14 mouse cellular contexts compared by ENCODE assay signal in the genomic region with DNA sequence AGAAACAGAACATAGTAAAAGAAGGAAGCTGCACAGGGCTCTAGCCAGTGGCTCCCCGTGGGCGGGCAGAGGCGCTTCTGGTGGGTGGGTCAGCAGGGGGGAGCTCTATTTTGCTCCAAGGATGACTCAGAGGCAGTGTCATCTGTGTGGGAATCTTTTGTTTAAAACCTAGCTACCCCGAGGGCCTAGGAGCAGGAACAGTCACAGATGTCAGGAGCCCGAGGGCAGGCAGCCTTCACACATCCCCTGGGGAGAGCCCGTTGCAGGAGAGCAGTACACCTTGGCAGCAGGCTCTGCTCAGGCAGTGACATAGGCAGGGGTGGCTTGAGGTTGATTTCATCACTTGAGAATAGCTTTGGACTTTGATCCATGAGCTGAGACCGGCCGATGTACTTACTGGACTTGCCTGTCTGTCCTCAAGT. TPM values are rescaled to one million over a fixed set of nuclear protein-coding genes. Genes with fewer than 3 reads are reported as not detected.
DNase-seq lines count a peak whose midpoint lies in the region; ATAC-seq and TF ChIP-seq lines count a peak whose summit lies in the region.
"Had no signal": no experiment of that assay in that cellular context is flagged by ENCODE, and none has a peak within 500 bp of the region (broad histone marks: within the 10 kb centered on the region; RNA-seq: fewer than 3 reads in every experiment).

No protein-coding gene starts in this region.

- H3K36me3 ChIP-seq in liver, postnatal 0 days (replicated peaks; ENCODE audit: insufficient read depth, low read length) = no peaks in the 10 kb centered on the region
- no peaks in the 10 kb centered on the region for H3K36me3 ChIP-seq in liver, embryonic 11.5 days (ENCODE audit: control insufficient read depth, insufficient read depth, low read length)
- H3K36me3 ChIP-seq: embryonic facial prominence, embryonic 13.5 days; hindbrain, embryonic 10.5 days; limb, embryonic 12.5 days had no signal

- H3K9me3 ChIP-seq in liver, postnatal 0 days (ENCODE audit: low read length) = no peaks in the 10 kb centered on the region
- H3K9me3 ChIP-seq in liver, embryonic 11.5 days (ENCODE audit: control insufficient read depth, low read length) = no peaks in the 10 kb centered on the region
- H3K9me3 ChIP-seq: embryonic facial prominence, embryonic 13.5 days; hindbrain, embryonic 10.5 days; limb, embryonic 12.5 days had no signal

- no peak for TF ChIP-seq EP300 in liver, postnatal 0 days (IDR thresholded peaks at IDR 0.05; ENCODE audit: low read depth)

- no peak overlapping the region for H3K4me3 ChIP-seq in liver, postnatal 0 days (ENCODE audit: low read depth, low read length)
- H3K4me3 ChIP-seq in liver, embryonic 11.5 days (ENCODE audit: low read depth, low read length) = no peak overlapping the region
- H3K4me3 ChIP-seq: embryonic facial prominence, embryonic 13.5 days; hindbrain, embryonic 10.5 days; limb, embryonic 12.5 days had no signal

- H3K27ac ChIP-seq in liver, postnatal 0 days (ENCODE audit: low read depth) = no peak overlapping the region
- H3K27ac ChIP-seq in liver, embryonic 11.5 days (ENCODE audit: low read depth, low read length) = no peak overlapping the region
- H3K27ac ChIP-seq: embryonic facial prominence, embryonic 13.5 days; hindbrain, embryonic 10.5 days; limb, embryonic 12.5 days had no signal

- H3K4me2 ChIP-seq in liver, postnatal 0 days (ENCODE audit: low read depth, low read length) = no peak overlapping the region
- H3K4me2 ChIP-seq in liver, embryonic 11.5 days = no peak overlapping the region
- H3K4me2 ChIP-seq: embryonic facial prominence, embryonic 13.5 days; limb, embryonic 12.5 days had no signal

- WGBS in liver, postnatal 0 days (ENCODE audit: insufficient replicate concordance) = 27% methylated on average over 8 of the region's 8 CpGs
- WGBS in liver, embryonic 11.5 days = 44% methylated on average over 8 of the region's 8 CpGs

- H3K9ac ChIP-seq in liver, postnatal 0 days (replicated peaks) = no peak overlapping the region
- no peak overlapping the region for H3K9ac ChIP-seq in liver, embryonic 11.5 days (ENCODE audit: low read depth, low read length)
- H3K9ac ChIP-seq: embryonic facial prominence, embryonic 13.5 days; forebrain, postnatal 0 days; limb, embryonic 12.5 days had no signal

- H3K4me1 ChIP-seq in liver, postnatal 0 days (ENCODE audit: insufficient read depth) = peaks cover 7% of the 10 kb centered on the region
- no peaks in the 10 kb centered on the region for H3K4me1 ChIP-seq in liver, embryonic 11.5 days (replicated peaks; ENCODE audit: control insufficient read depth, insufficient read depth, low read length)
- H3K4me1 ChIP-seq: embryonic facial prominence, embryonic 13.5 days; limb, embryonic 12.5 days had no signal

- H3K27me3 ChIP-seq in liver, postnatal 0 days (ENCODE audit: insufficient read depth, low read length) = no peaks in the 10 kb centered on the region
- H3K27me3 ChIP-seq in liver, embryonic 11.5 days (replicated peaks; ENCODE audit: control insufficient read depth, insufficient read depth, low read length) = no peaks in the 10 kb centered on the region
- H3K27me3 ChIP-seq: embryonic facial prominence, embryonic 13.5 days; limb, embryonic 12.5 days had no signal

- no peak for DNase-seq in liver, postnatal 0 days
- no peak for DNase-seq in liver, embryonic 11.5 days (ENCODE audit: low spot score)
- DNase-seq in MN1 (ENCODE audit: low spot score) = peak; percentile 67
- DNase-seq in kidney, postnatal 4 days = peak; percentile 13 to 28
- DNase-seq in layer of hippocampus, adult 9-10 months (ENCODE audit: low spot score) = no peak
- no peak for DNase-seq in c-Kit-positive CD71-positive TER-119-positive erythroid progenitor cells, embryonic 14.5 days (ENCODE audit: low spot score)
- DNase-seq in adrenal gland, postnatal 36 days = no peak
- DNase-seq: cerebellum, postnatal 10 days; forebrain, postnatal 0 days; layer of hippocampus, adult 9-11 months had no signal

- no peak for TF ChIP-seq CTCF in liver, postnatal 0 days (IDR thresholded peaks at IDR 0.05; ENCODE audit: low read depth)

- peak; percentile 71 for ATAC-seq in liver, postnatal 0 days
- ATAC-seq in liver, embryonic 11.5 days (replicated peaks; ENCODE audit: low FRiP score) = no peak
- ATAC-seq in common myeloid progenitor, adult 5-6 weeks (replicated peaks; ENCODE audit: low read depth, poor library complexity, severe bottlenecking) = peak; percentile 62
- ATAC-seq: forebrain, postnatal 0 days had no signal

RNA-seq across cellular contexts. Expression of gene Abhd5, which starts 13.9 kb away (rescaled TPM):
- 22.3 and 25.4 TPM in 2 replicates for polyA plus RNA-seq in liver, postnatal 0 days (2015; fragmentation: Nextera tagmentation; extraction: Ambion mirVana)
- polyA plus RNA-seq in liver, embryonic 11.5 days (2014; fragmentation: Nextera tagmentation; extraction: Ambion mirVana) = 22.1 and 24.2 TPM in 2 replicates
- 14.4 and 35.6 TPM in 2 replicates for total RNA-seq in common myeloid progenitor, adult 5-6 weeks (2017)
- total RNA-seq in adrenal gland, postnatal 36 days (2021) = 100 to 1,000 TPM in 1 of 2 experiments, 10 to 100 TPM in 1; 91.9 to 117 TPM

RNA-seq across cellular contexts. Expression of gene Ano10, which starts 43.3 kb away (rescaled TPM):
- polyA plus RNA-seq in liver, postnatal 0 days (2015; fragmentation: Nextera tagmentation; extraction: Ambion mirVana) = 13.7 and 14.2 TPM in 2 replicates
- polyA plus RNA-seq in liver, embryonic 11.5 days (2014; fragmentation: Nextera tagmentation; extraction: Ambion mirVana) = 15.4 and 16.9 TPM in 2 replicates
- 7.7 and 9.8 TPM in 2 replicates for total RNA-seq in common myeloid progenitor, adult 5-6 weeks (2017)
- total RNA-seq in adrenal gland, postnatal 36 days (2021) = 10 to 100 TPM; 61.7 to 95.9 TPM

Comparison
In these comparisons a context has a peak if more than half of its experiments do, and no peak if none do; other contexts are left out.
1. DNase-seq: peak in MN1 (single experiment) and kidney, postnatal 4 days (2 of 2); none in liver, postnatal 0 days (single experiment), liver, embryonic 11.5 days (single experiment), layer of hippocampus, adult 9-10 months (single experiment), c-Kit-positive CD71-positive TER-119-positive erythroid progenitor cells, embryonic 14.5 days (single experiment) and adrenal gland, postnatal 36 days (0 of 2).